Mouse (Mus musculus): ENCODE data around the gene Ppt2.

- TF ChIP-seq POLR2A (IDR thresholded peaks at IDR 0.05; ENCODE audit: extremely low read depth, insufficient read depth, low read length) (peak; percentile 77), CTCF (IDR thresholded peaks at IDR 0.05; ENCODE audit: extremely low read depth, insufficient read depth, low read length) (no peak)
These were observed 22.7 kb downstream of the Ppt2 start for GRCm38 (mm10) chr17:34605609-34606008.

Data from cortical plate, adult 2 months (tissue).